Mouse (Mus musculus) gastrocnemius, adult 8-10 months (tissue): ENCODE data around the gene Fam117a. TPM values are rescaled to one million over a fixed set of nuclear protein-coding genes. Genes with fewer than 3 reads are reported as not detected.
"Not testable (repeated sequence)": the region's sequence is repeated elsewhere in the genome, so short reads cannot be mapped to it uniquely, and the experiment has no call there.

Experiments used
- DNase-seq, 2 experiments: peaks; one replicate each; pipeline ENCODE4 v3.0.0; 2022; ENCODE audit warnings: low spot score in 2 of 2
- total RNA-seq, 4 experiments: library from RNA; stranded (reverse); gene quantifications; 2 replicates each; pipeline ENCODE4 v1.2.4; 2022

Fam117a gene
- total RNA-seq, 4 experiments from 2014 or later = 1.4 to 2.6 (median 2.5) TPM

DNA sequence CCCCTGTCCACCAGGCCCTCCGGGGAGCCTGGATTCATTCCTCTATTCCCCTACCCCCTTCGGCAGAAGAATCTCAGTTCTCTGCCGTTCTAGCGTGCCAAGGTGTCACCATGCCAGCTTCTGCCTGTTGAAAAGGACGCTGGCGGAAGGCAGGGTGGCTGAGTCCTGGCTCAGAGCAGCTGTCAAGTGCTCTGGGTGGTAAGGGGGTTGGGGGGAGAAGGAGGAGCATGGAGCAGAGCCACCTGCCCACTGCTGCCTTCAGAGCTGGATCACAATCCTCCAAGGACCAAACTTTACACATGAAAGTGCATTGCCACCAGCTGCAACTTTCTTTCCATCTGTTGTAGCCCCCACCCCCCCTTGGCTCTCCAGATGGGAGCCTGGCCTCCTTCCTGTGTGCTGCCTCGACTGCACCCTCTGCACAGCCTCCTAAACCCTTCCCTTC is 55.4 kb downstream of the Fam117a start:
- peak; percentile 40 to 60 for DNase-seq

DNA sequence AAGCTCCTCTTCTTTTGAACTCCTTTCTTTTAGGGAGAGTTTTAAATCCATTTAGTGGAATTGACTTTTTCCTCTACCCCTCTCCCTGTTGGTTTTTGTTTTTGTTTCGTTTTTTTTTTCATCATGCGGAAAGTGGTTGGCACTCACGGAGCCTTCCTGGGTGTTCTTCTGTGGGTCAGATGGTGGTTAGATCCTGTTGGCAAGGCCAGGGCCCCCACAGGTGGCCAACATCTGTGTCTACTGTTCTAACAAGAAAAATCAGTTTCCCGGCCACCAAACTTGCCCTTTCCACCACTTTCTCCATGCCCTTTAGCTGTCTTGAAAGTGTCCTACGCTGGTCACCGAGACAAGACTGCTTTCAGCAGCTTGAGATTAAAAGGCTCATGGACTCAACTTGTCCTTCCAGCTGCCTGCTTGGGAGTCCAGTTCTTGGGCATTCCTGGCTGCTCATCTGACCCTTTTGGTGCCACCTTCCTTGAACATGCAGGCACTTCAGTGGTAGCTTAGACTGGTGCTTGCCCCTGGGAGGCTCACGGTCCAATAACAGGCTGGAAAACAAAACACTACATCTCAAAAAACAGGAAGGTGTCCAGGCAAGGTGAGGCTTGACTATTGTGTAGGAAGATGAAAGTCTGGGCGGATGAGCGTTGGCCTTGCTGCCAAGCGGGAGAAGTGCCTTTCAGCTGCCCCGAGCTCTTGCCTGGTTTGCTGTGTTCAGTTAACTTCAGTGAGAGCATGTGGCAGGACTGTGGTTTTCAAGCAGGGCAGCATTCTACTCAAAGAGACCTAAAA is 56.1 kb downstream of the Fam117a start:
- no peak for DNase-seq

- DNase-seq = no peak
These were observed 56.6 kb downstream of the Fam117a start for GRCm38 (mm10) chr11:95393500-95393816.

DNA sequence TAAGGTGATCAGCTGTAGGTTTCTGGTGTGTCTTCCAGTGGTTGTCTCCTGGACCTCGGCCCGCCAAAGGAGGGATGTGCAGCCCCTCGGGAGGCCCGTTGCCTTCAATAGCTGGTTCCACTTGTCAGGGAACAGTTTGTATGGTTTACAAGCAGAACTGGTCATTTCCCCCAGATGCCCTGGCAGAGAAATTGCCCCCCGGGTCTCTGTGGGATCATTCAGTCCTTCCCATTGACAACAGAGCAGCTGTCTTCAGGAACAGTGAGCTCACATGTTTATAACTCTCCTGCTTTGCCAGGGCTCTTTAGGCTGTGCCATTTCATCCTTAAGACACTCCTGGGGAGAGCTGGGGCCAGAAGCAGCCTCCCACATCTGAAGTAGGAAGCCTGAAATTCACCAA is 57.3 kb downstream of the Fam117a start:
- no peak for DNase-seq

GRCm38 (mm10) chr11:95396548-95396947 is 59.7 kb downstream of the Fam117a start:
- DNase-seq = no peak

DNA sequence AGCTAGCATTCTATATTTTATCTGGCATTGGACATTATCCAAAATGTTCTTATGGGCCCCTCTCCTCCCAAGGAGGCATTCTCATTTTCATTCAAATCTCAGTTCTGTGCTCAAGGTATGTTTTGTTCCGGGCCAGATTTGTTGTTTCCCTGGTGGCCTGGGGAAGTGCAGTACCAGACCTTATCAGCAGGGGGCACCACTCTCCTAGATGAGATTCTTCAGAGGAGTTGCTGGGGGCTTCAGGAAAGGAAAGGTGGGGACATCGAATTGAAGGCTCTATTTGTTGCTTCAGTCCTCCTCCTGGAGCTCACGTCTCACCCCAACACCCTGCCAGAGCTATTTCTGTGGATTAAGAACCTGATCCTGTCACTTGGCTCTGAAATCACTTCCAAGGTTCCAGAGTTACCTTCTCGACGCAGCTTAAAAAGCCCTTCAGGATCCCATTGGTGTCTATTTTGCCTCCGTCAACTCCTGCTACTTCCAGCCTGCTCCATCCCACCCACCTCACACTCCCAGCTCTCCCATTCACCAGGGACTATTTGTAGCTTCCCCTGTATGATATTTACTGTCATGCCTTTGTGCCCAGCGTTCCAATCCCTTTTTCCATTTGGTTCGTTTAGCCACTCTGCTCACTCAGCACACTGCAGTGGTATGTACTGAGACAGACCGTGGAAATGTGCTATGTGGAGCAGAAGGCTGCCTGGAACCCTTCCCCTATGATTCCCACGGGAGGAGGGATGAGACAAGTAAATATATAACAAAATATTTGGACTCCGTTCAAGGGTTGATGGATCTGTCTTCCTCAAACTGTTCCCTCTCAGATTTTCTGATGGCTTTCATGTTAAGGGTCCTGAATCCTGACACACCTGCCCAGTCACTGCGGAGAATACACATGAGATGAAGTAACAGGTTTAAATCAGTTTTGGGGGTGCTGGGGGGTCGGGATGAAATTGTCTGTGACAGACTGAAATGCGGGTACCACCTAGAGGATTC is 61.3 kb downstream of the Fam117a start:
- peak; percentile 70 to 74 for DNase-seq

DNA sequence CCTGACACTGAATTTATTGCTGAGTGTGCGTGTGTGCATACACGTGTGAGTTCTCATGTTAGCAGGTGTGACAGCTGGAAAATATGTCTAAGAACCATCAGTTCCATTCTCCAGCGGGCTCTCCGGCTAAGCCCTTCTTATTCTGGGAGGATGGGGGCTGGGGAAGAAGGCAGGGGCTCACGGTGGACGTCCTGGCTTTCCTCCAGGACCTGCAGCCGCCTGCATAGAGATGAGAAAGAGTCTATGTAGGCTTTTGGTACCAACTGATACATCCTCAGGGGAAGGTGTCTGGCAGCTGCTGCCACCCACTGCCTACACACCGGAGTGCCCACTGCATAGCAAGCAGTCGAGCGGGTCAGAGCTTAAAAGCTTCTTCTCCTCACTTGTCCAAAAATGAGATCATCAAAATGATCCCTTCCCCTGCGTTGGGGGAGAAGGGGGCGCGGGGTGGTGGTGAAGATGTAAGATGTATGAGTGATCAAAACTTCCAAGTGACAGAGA is 62.8 kb downstream of the Fam117a start:
- DNase-seq = no peak

GRCm38 (mm10) chr11:95401568-95401967 is 64.8 kb downstream of the Fam117a start:
- DNase-seq = no peak

- DNase-seq = no peak
These were observed 65.4 kb downstream of the Fam117a start for GRCm38 (mm10) chr11:95402196-95402595.

DNA sequence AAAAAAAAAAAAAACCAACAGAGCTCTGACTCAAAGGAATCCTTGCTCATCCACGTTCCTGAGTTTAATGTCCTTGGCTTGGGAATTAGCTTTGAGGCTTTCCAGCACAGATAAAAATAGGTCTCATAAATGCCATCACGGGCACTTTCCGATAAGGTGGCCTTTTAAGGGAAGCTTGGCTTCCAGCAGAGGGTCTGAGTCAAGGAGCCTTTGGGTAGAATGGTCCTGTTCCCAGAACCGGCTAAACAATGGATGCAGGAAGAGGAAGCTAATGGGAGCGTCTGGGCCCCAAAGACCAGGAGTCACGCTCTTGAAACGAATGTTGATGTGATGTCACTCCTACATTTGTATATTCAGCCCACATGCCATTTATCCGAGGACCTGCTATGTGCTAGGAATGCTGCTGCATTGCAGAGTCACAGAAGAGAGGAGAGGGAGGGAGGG is 65.9 kb downstream of the Fam117a start:
- DNase-seq = no peak

DNA sequence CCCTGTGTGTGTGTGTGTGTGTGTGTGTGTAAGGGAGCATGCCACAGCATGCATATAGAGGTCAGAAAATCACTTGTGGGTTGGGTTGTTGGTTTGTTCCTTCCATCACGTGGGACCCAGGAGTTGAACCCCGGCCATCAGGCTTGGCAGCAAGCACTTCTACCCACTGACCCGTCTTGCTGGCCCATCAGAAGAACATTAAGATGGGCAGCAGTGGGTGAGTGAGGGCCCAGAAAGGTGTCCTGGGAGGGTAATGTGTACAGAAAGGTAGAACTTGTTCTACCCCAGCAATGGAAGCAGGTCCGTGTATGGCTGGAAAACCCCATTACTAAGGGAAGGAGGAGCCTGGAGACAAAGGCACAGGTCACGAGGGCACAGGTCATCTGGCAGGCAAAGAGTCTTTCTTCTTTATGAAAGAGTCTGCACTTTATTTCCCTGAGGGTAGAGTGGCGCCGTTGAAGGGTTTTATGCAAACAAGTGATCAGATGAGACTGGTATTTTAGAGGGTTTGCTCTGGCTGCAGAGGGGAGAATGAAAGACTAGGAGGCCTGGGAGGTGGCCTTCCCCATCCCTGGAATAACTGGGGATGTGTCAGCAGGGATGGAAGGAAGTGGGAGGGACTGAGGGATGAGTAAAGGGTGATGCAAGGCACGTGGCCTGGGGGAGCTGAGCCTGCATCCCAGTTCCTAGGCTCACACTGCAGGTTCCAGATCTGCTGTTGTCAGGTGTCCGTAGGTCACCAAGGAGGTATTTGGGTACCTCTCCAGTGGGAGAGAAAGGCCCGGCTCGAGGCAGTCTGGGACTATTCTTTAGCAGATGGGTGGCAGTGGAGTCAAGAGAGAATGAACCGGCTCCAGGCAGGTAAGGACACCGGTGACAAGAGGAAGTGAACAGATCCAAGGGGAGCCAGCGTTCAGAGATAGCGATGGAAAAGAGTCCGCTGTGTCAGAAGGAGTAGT is 66.8 kb downstream of the Fam117a start:
- DNase-seq = no peak

GRCm38 (mm10) chr11:95405771-95406170 is 69.0 kb downstream of the Fam117a start:
- no peak for DNase-seq

GRCm38 (mm10) chr11:95406398-95406797 is 69.6 kb downstream of the Fam117a start:
- DNase-seq = not testable (repeated sequence)

GRCm38 (mm10) chr11:95409450-95410112 is 72.8 kb downstream of the Fam117a start:
- no peak for DNase-seq

- no peak for DNase-seq
These were observed 74.7 kb downstream of the Fam117a start for GRCm38 (mm10) chr11:95411453-95412013.

GRCm38 (mm10) chr11:95412615-95413014 is 75.8 kb downstream of the Fam117a start:
- peak; percentile 60 to 74 for DNase-seq

- DNase-seq = peak; percentile 86 to 88
These were observed 77.1 kb downstream of the Fam117a start, which contains the start of gene Spop for GRCm38 (mm10) chr11:95413641-95414535. TSS of gene Spop (plus strand) at chr11:95414080.

GRCm38 (mm10) chr11:95414536-95415161 is 77.8 kb downstream of the Fam117a start:
- DNase-seq = peak; percentile 89 to 94
